Mouse (Mus musculus): Measurements from ENCODE around the gene Hspb9.

The Hspb9 gene

GRCm38 (mm10) chr11:100730477-100731205 lies 17.0 kb downstream of the Hspb9 start:
- no peak for DNase-seq (ENCODE audit: extremely low read depth, low read depth, low spot score)

GRCm38 (mm10) chr11:100735134-100735865 lies 21.6 kb downstream of the Hspb9 start:
- DNase-seq (ENCODE audit: extremely low read depth, low read depth, low spot score): no peak

DNA sequence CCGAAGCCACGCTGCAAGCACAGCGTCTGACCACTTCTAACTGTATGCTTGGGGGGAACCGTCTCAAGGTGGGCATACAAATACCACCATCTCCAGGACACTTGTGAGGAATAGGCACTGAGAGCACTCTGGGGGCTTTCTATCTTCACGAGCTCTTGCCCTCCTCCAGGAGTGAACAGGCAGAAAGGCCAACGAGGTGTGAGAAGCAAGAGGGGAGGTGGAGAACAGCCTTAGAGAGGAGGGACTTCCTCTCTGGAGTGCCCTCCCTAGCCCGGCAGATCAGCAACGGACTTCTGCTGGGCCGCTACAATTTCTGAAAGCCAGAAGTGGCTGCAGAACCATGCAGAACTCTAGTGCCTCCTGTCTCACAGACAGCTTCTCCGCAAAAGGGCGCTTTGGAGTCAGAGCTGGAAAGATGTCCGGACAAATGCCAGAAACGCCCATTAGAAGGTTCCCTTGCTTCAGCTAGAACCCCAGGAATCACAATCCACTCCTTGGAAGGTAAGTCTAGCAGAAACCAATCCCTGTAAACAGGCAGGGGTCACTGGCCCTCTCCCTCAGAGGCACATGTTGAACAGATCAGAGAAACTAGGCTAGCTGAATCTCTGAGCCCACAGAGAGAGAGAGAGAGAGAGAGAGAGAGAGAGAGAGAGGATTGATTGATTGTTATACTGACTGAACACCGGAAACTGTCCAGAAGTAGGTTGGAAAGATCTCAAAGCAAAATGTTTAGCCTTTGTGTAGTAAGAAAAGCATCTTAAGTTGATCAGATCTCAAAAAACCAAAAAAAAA lies 22.5 kb downstream of the Hspb9 start:
- no peak for DNase-seq (ENCODE audit: extremely low read depth, low read depth, low spot score)

GRCm38 (mm10) chr11:100736746-100737080 lies 23.1 kb downstream of the Hspb9 start:
- DNase-seq (ENCODE audit: extremely low read depth, low read depth, low spot score): no peak

DNA sequence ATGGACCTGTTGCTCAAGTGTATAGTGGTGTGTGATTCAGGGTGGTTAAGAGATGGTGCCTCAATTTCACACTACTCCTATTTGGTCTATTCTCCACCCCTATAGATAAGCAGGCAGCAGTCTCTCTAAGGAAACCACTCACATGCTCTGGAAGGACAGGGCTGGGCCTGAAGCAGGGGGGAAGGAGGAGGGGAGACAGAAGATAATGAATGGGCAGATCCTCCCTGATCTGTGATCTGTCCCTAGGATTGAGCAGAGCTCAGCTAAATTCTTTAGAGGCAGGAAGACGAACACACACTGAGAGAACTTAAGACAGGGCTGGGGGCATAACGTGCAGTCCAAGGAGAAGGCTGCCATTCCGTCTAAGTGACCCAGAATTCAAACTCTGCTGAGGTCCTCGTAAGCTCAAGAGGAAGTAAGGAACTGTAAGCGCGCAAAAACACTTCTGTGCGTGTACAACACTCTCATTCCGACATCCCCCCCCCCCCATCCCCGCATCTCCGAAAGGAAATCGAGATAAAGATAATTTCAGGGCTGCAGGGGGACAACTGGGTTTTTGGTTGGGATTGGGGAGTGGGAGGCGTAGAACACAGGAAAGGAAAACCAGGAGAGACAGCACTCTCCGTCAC lies 23.6 kb downstream of the Hspb9 start:
- DNase-seq (ENCODE audit: extremely low read depth, low read depth, low spot score): no peak

DNA sequence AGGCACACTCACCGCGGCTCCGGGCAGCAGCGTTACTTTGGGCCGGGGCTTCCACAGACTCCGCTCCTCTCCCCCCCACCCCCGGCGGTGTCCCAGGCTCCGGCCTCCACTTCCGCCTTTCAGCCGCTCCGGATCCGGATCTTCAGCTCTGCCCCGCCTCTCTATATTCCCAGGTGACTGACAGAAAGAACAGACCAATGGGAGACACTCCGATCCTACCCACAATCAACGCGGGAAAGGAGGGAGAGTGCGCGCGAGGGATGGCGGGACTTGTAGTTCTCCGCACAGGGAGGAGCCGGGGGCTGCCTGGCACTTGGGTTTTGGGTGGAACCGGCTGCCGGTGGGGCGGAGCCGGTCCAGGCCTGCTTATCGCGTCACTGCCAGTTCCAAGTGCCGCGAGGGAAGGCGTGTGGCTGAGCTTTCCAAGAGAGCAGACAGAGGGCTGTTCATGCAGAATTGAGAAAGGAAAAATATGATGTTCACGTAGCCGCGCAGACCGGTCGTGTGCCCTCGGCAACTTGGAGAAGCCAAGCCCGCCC lies 24.5 kb downstream of the Hspb9 start, which contains the start of gene Rab5c:
Rab5c (minus strand) TSS at position 150 of the 539 bp plus-strand sequence.
- DNase-seq (ENCODE audit: extremely low read depth, low read depth, low spot score): peak; percentile 82

GRCm38 (mm10) chr11:100738749-100739148 lies 25.1 kb downstream of the Hspb9 start:
- DNase-seq (ENCODE audit: extremely low read depth, low read depth, low spot score): no peak

DNA sequence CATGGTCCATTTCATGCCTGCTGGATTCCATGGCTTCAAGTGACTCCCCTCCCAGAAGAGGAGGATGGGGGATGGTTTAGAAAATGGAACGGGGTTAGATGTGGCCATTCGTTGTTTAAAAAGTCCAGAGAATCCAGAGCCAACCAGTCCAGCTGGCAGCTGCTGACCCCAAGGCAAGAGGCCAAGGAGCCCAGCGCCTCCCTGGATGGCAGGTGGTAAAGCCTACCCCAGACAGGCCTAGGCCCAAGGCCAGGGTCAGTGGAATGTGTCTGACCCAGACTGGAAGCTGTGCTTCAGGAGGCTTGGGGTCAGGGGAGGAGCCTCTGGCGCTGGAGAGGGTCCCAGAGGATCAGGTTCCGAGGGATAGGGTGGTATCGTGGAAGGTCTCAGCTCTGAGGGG lies 27.7 kb downstream of the Hspb9 start:
- no peak for DNase-seq (ENCODE audit: extremely low read depth, low read depth, low spot score)

- DNase-seq (ENCODE audit: extremely low read depth, low read depth, low spot score): no peak
These were observed 31.4 kb downstream of the Hspb9 start for GRCm38 (mm10) chr11:100745085-100745484.

- no peak for DNase-seq (ENCODE audit: extremely low read depth, low read depth, low spot score)
These were observed 32.9 kb downstream of the Hspb9 start for GRCm38 (mm10) chr11:100746546-100746945.

DNA sequence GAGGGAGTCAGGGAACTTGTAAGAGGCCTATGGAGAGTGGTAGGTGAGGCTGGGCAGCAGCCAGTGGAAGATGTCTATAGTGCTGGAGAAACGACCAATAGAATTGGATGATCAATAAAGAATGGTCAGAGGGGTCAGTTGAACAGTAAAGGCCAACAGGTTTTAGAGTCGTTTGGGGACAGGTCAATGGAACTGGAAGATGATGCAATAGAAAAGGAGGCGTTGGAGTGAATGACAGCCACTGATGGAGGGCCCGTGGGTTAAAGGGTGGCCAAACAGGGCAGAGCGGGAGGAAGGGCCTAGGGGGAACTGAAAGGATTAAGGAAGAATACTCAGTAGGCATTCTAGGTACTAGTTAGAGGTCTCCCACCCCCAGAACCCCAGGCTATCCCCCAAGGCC lies 33.5 kb downstream of the Hspb9 start:
- no peak for DNase-seq (ENCODE audit: extremely low read depth, low read depth, low spot score)

DNA sequence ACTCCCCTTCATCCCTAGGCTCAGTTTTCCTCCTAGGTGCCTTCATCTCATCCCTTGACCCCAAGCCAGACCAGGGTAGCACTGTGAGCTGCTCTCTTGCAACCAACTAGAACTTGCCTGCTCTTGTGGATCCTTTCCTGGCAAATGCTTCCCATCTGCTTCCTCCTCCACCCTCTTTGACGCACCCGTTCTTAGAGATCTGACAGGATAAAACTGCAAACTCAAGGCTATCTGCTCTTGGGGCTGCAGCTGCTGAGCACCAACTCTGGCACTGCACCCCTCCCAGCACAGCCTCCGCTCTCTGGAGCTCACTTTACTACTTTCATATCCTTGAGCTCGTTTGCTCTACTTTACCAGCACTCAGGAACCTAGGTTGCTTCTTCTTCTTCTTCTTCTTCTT lies 35.0 kb downstream of the Hspb9 start:
- no peak for DNase-seq (ENCODE audit: extremely low read depth, low read depth, low spot score)

DNA sequence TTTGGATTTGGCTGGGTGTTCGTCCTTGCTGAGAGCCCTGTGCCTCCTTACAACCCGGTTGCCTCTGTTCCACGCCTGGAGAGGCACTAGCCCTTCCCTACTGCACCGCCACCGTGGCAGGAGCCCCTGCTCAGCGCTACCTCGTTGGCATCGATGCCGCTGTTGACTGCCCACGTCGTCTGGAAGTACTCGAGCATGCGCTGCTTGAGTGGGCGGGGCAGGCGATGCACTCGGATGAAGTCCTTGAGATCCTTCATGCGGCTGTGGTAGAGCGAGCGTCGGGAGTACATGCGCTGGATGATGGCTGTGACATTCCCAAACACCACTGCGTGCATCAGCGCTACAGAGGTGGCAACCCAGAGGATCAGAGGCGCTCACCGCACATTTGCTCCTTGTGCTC lies 35.8 kb downstream of the Hspb9 start:
- DNase-seq (ENCODE audit: extremely low read depth, low read depth, low spot score): no peak

DNA sequence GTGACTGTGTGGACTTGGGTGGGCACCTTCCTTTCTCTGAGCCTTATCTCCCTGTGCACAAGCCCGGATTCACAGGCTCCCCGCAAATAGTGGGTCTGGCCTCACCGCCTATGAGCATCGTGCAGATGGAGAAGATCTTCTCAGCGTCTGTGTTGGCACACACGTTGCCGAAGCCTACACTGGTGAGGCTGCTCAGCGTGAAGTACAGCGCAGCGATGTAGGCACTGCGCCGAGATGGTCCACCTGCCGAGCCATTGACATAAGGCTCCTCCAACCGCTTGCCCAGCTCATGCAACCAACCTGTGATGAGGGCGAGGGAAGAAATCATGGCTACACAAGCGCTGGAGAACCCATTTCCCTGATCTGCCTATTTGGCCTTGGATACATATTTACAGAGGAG lies 36.5 kb downstream of the Hspb9 start:
- no peak for DNase-seq (ENCODE audit: extremely low read depth, low read depth, low spot score)

DNA sequence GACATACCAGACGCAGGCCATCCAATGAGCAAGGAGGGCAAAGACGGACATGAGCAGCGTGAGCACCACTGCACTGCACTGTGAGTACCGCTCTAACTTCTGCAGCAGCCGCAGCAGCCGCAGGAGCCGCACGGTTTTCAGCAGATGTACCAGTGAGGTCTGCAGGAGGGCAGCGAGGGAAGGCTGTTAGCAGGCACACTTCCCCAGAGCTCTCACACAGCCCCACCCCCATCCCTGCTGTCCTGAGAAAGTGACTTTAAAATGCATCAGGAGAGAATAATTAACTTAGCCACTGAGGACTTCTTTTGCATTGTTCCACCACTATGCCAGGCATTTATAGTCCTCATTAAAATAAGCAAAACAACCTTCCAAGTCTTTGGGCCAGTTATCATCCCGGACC lies 38.6 kb downstream of the Hspb9 start:
- DNase-seq (ENCODE audit: extremely low read depth, low read depth, low spot score): no peak

DNA sequence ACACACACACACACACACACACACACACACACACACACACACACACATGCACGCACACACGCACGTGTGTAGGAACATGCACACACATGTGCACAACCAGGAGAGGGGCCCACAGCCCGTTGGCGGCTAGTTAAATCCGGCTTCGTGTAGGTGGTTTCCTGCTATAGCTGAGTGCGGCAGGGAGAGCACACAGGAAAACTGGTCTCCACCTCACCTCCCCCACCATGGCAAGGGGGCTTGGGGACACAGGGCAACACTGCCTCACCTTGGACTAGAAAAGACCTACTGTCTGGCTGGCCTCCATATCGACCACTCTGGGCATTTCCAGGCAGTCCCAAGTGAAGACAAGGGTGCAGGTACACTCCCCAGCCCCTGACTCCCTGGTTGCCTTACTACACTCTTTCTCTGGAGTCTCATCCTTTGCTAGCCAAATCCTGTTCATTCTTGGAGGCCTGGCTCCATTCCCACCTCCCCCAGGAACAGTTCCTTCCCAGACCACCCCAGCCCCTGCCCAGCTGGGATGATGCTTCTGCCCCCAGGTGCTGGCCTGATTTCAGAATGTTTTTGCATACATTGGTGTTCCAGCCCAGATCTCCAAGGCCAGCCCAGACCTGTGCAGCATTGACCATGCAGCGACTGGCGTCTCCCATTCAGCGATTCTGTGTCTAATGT lies 40.5 kb downstream of the Hspb9 start:
- DNase-seq (ENCODE audit: extremely low read depth, low read depth, low spot score): no peak

DNA sequence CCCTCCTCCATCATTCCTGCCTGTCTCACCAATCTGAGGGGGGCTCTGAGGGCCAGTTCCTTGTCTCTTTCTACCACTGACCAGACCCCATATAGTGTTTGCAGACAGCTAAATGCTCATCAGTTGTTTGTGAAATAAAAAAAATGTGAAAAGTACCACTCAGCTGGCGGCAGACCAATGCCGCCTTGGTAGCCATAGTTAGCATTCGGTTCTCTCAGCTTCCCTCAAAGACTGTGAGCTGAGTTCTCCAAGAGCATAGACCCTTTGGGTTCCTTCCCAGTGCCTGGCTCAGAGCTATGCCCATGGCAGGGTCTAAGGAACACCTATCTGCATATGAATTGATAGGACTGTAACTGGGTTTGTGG lies 41.0 kb downstream of the Hspb9 start:
- DNase-seq (ENCODE audit: extremely low read depth, low read depth, low spot score): no peak

DNA sequence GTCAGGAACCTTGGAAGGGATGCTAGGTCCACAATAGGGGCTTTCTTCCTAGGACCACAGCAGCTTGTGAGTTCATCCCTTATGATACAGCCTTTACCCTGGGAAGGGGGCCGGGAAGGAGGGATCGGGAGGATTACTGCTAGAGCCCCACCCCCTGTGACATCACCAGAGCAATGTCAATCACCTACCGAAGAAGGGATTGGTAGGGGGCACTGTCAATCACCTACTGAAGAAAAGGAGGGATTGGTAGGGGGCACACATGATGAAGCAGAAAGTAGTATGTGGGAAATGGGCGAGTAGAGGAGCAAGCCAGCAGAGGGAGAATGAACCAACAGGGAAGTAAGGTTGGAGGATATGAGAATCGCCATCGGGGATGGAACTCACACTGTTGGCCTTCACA lies 42.8 kb downstream of the Hspb9 start:
- no peak for DNase-seq (ENCODE audit: extremely low read depth, low read depth, low spot score)

- DNase-seq (ENCODE audit: extremely low read depth, low read depth, low spot score): no peak
These were observed 43.9 kb downstream of the Hspb9 start for GRCm38 (mm10) chr11:100757566-100757965.

- no peak for DNase-seq (ENCODE audit: extremely low read depth, low read depth, low spot score)
These were observed 45.3 kb downstream of the Hspb9 start for GRCm38 (mm10) chr11:100758707-100759610.
